Mouse (Mus musculus) liver, adult 2 months (tissue): ENCODE measurements at regions not wholly inside any gene's neighbourhood (a gene's known extent, or its start where the extent isn't known, plus 50 kb on each side); places are given as distances from the start of the nearest gene placed in this dataset.

Experiments
- DNase-seq: peaks from one replicate; pipeline ENCODE4 v3.0.0-alpha.2; 2011; ENCODE audit warnings: low read depth, low spot score; ENCODE audit errors: extremely low read depth
- H3K27ac ChIP-seq: fragments of 200-500 bp; replicated peaks from 2 replicates; pipeline ENCODE4 v1.5.1; 2012; ENCODE audit warnings: low read depth, mild to moderate bottlenecking, control low read depth, inconsistent platforms, low read length; ENCODE audit not compliant: insufficient read depth
- H3K27me3 ChIP-seq: fragments of 200-500 bp; 2 replicates; pipeline ENCODE4 v1.6.1; 2012; ENCODE audit warnings: mild to moderate bottlenecking, moderate library complexity, low read length, inconsistent platforms; ENCODE audit not compliant: control insufficient read depth, insufficient read depth
- H3K36me3 ChIP-seq: fragments of 200-500 bp; 2 replicates; pipeline ENCODE4 v1.6.1; 2012; ENCODE audit warnings: low read length, inconsistent platforms; ENCODE audit not compliant: control insufficient read depth, insufficient read depth
- H3K4me1 ChIP-seq: fragments of 200-500 bp; 2 replicates; pipeline ENCODE4 v1.6.1; 2011; ENCODE audit warnings: low read length; ENCODE audit not compliant: control insufficient read depth, insufficient read depth
- H3K4me3 ChIP-seq: fragments of 200-500 bp; 2 replicates; pipeline ENCODE4 v1.5.1; 2011; ENCODE audit warnings: low read depth, mild to moderate bottlenecking, control low read depth, low read length, moderate library complexity; ENCODE audit not compliant: insufficient read depth
- H3K79me2 ChIP-seq: fragments of 200-500 bp; 2 replicates; pipeline ENCODE4 v1.6.1; 2012; ENCODE audit warnings: inconsistent platforms, mild to moderate bottlenecking, low read length, moderate library complexity; ENCODE audit not compliant: control insufficient read depth, insufficient read depth
- H3K9ac ChIP-seq: fragments of 200-500 bp; 2 replicates; pipeline ENCODE4 v1.6.1; 2012; ENCODE audit warnings: low read depth, mild to moderate bottlenecking, control low read depth, inconsistent platforms, low read length
- CTCF ChIP-seq: fragments of 200-500 bp; IDR thresholded peaks from 2 replicates; pipeline ENCODE4 v1.5.1; 2011; ENCODE audit warnings: low read depth, low read length, control low read depth
- POLR2A ChIP-seq: fragments of 200-500 bp; IDR thresholded peaks from 2 replicates; pipeline ENCODE4 v1.6.1; 2011; ENCODE audit warnings: low read length, control low read depth; ENCODE audit not compliant: insufficient read depth; ENCODE audit errors: extremely low read depth
- WGBS: fragments of 180-500 bp; shearing (Covaris S2); methylation state at CpG from one replicate; pipeline ENCODE4 v1.1.7; 2018; 5-methylcytosine and 5-hydroxymethylcytosine counted together

GRCm38 (mm10) chr14:67486676-67487075 is 1477.7 kb upstream of the Gulo start:
- H3K4me3 ChIP-seq = no peak overlapping the region
- TF ChIP-seq CTCF (no peak), POLR2A (no peak)
- WGBS = 43% methylated on average over 10 of the region's 10 CpGs
- H3K27ac ChIP-seq = no peak overlapping the region
- no peaks in the 10 kb centered on the region for H3K27me3 ChIP-seq
- no peak for DNase-seq
- no peaks in the 10 kb centered on the region for H3K36me3 ChIP-seq
- H3K4me1 ChIP-seq = no peaks in the 10 kb centered on the region
- H3K9ac ChIP-seq = no peak overlapping the region
- no peaks in the 10 kb centered on the region for H3K79me2 ChIP-seq

DNA sequence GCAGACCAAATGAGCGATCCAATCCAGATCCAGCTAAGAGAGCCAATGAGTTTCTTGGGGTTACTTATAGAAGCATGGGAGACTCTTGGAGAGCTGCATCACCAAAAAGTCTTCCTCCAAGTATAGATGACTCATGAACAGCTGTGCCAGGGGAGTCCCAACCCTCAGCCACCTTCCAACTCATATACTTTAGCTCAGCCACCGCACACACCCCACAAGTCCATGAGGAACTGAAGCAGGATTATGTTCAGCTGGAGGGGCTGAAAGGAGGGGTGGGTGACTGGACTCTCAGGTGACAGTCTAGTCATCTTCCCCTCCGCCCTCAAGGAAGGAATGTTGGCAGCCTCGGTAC is 1476.4 kb upstream of the Gulo start:
- Histone ChIP-seq H3K27ac (no peak overlapping the region), H3K79me2 (no peaks in the 10 kb centered on the region), H3K9ac (no peak overlapping the region), H3K4me1 (no peaks in the 10 kb centered on the region), H3K27me3 (no peaks in the 10 kb centered on the region), H3K36me3 (no peaks in the 10 kb centered on the region), H3K4me3 (no peak overlapping the region)
- no peak for TF ChIP-seq POLR2A
- TF ChIP-seq CTCF = no peak
- 82% methylated on average over 4 of the region's 4 CpGs for WGBS
- no peak for DNase-seq

- Histone ChIP-seq H3K36me3 (no peaks in the 10 kb centered on the region), H3K4me1 (no peaks in the 10 kb centered on the region), H3K9ac (no peak overlapping the region), H3K27me3 (no peaks in the 10 kb centered on the region), H3K4me3 (no peak overlapping the region), H3K79me2 (no peaks in the 10 kb centered on the region), H3K27ac (no peak overlapping the region)
- TF ChIP-seq CTCF = no peak
- no peak for TF ChIP-seq POLR2A
- DNase-seq = no peak
- WGBS = 41% methylated on average over 19 of the region's 19 CpGs
Measured at GRCm38 (mm10) chr14:67484533-67485448, 1475.8 kb upstream of the Gulo start.
